Mouse (Mus musculus) ES-E14 (cell line): ENCODE results near the gene Chd5.

Source experiments
- CHD2 ChIP-seq: IDR thresholded peaks from 2 replicates; pipeline ENCODE4 v1.6.1; 2014; ENCODE audit warnings: mild to moderate bottlenecking, low read depth, low read length, inconsistent platforms
- MAFK ChIP-seq: IDR thresholded peaks from 2 replicates; pipeline ENCODE4 v1.6.1; 2014; ENCODE audit warnings: mild to moderate bottlenecking, low read depth, low read length, inconsistent platforms; ENCODE audit not compliant: insufficient read depth

DNA sequence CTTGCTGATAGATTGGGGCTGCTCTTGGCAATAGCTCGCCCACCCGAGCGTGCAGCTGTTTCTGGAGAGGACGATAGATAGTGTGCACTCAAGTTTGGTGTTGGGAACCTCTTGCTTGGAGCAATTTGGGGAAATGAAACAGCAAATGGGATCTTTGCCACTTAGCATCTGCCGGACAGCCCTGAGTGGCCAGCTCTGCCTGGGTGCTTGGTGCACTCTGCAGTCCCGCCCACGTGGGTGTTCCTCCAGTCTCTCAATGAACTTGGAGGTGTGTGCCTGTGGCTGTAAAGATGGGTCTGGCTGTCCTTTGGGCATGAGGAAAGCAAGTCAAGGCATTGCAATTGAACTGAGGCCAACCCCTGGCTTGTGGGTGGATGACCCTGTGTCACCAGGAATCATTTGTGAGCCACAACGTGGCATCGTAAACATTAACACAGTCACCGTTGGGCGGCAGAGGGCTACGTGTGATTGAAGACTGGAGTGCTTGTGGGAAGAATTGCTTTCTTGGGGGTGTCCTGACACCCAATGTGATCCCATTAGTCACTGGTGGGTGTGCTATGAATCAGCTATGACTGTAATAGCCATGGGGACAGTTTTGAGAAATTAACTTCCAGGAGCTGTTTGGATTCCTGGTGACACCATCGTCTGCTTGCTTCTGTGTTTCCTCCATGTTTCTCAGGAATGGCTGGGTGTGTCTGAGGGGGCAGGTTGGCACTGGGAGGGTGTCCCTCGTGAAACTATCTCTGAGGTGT lies 15.6 kb downstream of the Chd5 start:
- TF ChIP-seq MAFK: no peak
- TF ChIP-seq CHD2: no peak
